Mouse (Mus musculus): ENCODE results near the gene Nrp1. TPM values are rescaled to one million over a fixed set of nuclear protein-coding genes. Genes with fewer than 3 reads are reported as not detected.

Nrp1 gene
- polyA plus RNA-seq, 1 experiment from 2014 or later, result 107 TPM

DNA sequence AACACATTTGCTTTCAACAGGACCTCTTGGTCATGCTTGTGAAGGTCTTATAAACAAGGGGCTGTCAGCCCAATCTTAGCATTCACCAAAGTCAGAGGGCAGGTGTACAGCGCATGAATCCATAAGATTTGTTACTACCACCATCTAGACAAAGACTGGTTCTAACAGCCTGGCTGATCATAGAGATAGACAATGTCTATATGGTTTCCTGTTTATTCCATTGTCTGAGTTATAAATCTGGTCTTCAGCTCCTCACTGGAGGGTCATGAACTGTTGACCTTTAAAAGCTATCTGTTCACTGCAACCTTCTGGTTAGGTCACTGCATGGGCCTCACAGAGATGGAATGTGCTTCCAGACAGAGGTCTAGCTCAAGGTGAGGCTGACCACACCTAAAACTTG is 130.9 kb downstream of the Nrp1 start:
- Histone ChIP-seq H3K9me3 (replicated peaks) (no peaks in the 10 kb centered on the region), H3K36me3 (peaks cover 24% of the 10 kb centered on the region; the same call in 1 of the 2 replicates), H3K4me2 (no peak overlapping the region), H3K9ac (replicated peaks) (no peak overlapping the region), H3K4me3 (replicated peaks) (no peak overlapping the region), H3K27ac (replicated peaks) (peak overlapping the region; percentile 41), H3K4me1 (peaks cover 23% of the 10 kb centered on the region), H3K27me3 (replicated peaks) (no peaks in the 10 kb centered on the region)
- 98% methylated on average over 1 of the region's 1 CpGs for WGBS
- no peak for ATAC-seq (ENCODE audit: low FRiP score)

DNA sequence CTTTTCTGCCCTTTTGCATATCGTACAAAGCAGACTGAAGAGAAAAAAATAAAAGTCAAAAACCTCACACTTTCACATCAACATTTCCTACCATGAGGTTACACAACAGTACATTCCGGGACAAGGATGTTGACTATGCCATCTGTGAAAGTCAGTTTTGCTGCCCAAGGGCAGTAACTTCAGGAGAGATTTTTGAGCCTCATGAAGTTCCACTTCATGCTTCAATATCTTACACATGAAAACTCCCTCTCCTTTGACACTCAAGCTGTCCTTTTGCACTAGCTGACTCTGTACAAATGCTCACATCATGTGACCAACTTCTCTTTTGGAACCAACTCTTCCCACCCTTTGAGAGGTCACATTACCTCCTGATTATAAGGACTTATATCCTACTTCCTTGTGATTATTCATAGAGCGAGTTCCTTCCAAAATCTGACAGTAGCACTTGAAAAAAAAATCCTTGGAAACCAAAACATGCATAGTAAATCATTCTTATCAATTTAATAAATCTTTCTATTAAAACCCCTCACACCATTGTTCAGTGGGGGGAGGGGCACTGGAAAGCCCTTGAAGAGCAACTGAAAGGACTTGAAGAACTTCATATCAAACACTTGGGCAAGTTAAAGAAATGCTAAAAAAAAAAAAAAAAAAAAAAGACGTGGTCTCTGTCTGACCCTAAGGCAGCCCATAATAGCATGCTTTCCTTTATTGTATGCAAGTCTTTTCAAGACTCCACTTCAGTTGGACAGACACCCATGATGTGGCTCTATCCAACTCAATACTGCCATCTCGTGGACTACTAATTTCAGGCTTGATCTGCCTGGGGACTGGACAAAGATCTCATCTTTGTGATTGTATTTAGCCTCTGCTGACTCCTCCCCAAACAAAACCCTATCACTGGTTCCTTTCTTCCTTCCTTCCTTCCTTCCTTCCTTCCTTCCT is 133.0 kb downstream of the Nrp1 start:
- WGBS, result 50% methylated on average over 5 of the region's 5 CpGs
- H3K4me3 ChIP-seq (replicated peaks), result no peak overlapping the region
- H3K27ac ChIP-seq (replicated peaks), result peak overlapping the region; percentile 28; the same call in 1 of the 2 replicates
- H3K4me2 ChIP-seq, result no peak overlapping the region
- no peaks in the 10 kb centered on the region for H3K9me3 ChIP-seq (replicated peaks)
- no peaks in the 10 kb centered on the region for H3K27me3 ChIP-seq (replicated peaks)
- peaks cover 27% of the 10 kb centered on the region for H3K36me3 ChIP-seq
- ATAC-seq (ENCODE audit: low FRiP score), result peak; percentile 74; the same call in 1 of the 2 replicates
- peaks cover 24% of the 10 kb centered on the region for H3K4me1 ChIP-seq
- H3K9ac ChIP-seq (replicated peaks), result no peak overlapping the region

DNA sequence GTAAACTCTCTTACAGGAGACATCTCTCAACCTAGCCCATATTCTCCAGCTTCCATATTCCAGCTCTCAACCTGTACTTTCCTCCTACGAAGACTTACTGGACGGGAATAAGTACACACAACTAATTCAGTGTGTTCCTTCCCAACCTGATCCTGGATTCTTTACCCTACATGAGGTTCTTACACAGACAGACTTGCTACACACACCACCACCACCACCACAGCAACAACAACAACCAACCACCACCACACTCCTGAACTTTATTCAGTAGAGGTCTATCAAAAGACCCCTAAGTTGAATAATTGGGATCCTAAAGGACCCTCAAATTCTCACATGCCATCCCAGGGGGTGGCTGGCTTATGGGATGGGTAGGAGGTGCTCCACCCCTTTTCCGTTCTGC is 135.4 kb downstream of the Nrp1 start:
- no peak overlapping the region for H3K4me2 ChIP-seq
- H3K27ac ChIP-seq (replicated peaks), result no peak overlapping the region
- H3K4me3 ChIP-seq (replicated peaks), result no peak overlapping the region
- H3K9me3 ChIP-seq (replicated peaks), result no peaks in the 10 kb centered on the region
- no peak overlapping the region for H3K9ac ChIP-seq (replicated peaks)
- 95% methylated on average over 3 of the region's 3 CpGs for WGBS
- no peak for ATAC-seq (ENCODE audit: low FRiP score)
- H3K4me1 ChIP-seq, result peaks cover 16% of the 10 kb centered on the region
- no peaks in the 10 kb centered on the region for H3K27me3 ChIP-seq (replicated peaks)
- H3K36me3 ChIP-seq, result peaks cover 30% of the 10 kb centered on the region

DNA sequence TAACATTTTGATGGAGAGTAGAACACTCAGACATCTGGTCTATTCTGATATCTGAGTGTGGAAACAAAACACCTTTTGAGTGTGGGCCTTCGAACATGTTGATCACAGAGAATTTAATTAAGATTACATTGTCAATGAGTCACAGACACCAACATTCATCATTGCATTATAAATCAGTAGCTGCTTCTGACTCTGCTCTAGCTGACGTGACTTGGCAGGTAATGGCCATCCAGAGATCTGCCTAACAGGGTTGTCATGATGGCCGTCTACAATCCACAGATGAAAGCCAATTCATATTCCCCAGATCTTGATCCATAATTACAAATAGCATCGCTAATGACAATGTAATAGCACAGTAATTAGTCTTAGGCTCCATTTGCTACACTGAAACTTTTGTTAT is 140.4 kb downstream of the Nrp1 start:
- H3K4me3 ChIP-seq (replicated peaks), result no peak overlapping the region
- H3K9ac ChIP-seq (replicated peaks), result no peak overlapping the region
- 61% methylated on average over 4 of the region's 4 CpGs for WGBS
- no peak for ATAC-seq (ENCODE audit: low FRiP score)
- H3K9me3 ChIP-seq (replicated peaks), result no peaks in the 10 kb centered on the region
- peaks cover 14% of the 10 kb centered on the region for H3K4me1 ChIP-seq
- H3K36me3 ChIP-seq, result peaks cover 37% of the 10 kb centered on the region
- no peak overlapping the region for H3K27ac ChIP-seq (replicated peaks)
- H3K27me3 ChIP-seq (replicated peaks), result no peaks in the 10 kb centered on the region
- no peak overlapping the region for H3K4me2 ChIP-seq

DNA sequence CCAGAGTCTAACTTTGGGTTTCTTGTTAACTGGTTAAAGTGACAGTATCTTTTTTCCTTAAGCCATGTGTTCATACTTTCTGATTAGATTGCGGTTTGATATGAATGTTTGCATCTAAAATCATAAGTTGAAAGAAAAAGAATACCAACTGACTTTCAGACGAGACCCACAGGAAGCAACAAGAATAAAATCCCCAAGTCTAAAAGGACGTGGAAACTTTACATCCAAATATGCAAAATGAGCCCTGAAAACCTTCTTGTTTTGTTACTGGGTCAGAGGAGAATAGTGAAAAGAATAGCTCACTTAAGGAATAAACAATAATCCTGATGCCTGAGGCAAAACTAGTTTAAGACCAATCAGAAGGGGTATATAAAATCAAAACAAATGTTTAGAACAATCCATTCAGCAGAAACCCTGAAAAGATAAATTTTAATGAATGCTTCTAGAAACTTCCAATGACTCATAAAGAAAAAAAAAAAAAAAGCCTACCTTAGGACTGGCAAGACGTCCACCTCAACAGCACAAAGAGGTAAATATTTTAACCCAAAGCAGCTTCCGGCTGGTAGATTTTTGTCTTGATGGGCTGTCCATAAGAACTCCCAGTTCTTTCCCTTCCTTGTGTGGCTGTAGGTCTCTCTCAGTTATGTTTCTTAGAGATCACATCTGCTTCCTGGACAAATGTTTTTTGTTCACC is 145.9 kb downstream of the Nrp1 start:
- Histone ChIP-seq H3K27me3 (replicated peaks) (no peaks in the 10 kb centered on the region), H3K9me3 (replicated peaks) (no peaks in the 10 kb centered on the region), H3K4me2 (no peak overlapping the region), H3K9ac (replicated peaks) (no peak overlapping the region), H3K4me3 (replicated peaks) (no peak overlapping the region), H3K4me1 (peaks cover 15% of the 10 kb centered on the region; the same call in 1 of the 2 replicates), H3K27ac (replicated peaks) (no peak overlapping the region), H3K36me3 (peaks cover 18% of the 10 kb centered on the region)
- WGBS, result 86% methylated on average over 5 of the region's 5 CpGs
- ATAC-seq (ENCODE audit: low FRiP score), result no peak

DNA sequence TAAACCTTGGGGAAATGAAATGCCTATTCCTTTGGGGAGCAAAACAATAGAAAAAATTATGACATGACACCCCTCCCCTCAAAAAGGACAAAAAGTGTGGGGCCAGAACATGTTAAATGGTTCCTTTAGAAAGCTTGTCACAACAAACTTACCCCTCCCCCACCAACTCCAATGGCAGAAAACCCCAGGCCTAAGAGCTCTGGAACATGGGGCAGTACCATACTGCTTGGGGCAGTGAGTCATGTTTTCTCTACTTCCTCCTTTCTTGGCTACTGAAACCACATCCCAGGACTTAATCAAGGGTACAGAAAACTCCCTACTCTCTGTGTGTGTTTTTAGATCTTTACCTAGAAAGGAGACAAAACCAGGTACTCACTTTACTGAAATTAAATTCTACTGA is 147.5 kb downstream of the Nrp1 start:
- Histone ChIP-seq H3K27ac (replicated peaks) (no peak overlapping the region), H3K4me2 (no peak overlapping the region), H3K4me1 (peaks cover 12% of the 10 kb centered on the region; the same call in 1 of the 2 replicates), H3K36me3 (peaks cover 16% of the 10 kb centered on the region), H3K27me3 (replicated peaks) (no peaks in the 10 kb centered on the region), H3K9me3 (replicated peaks) (no peaks in the 10 kb centered on the region), H3K4me3 (replicated peaks) (no peak overlapping the region), H3K9ac (replicated peaks) (no peak overlapping the region)
- ATAC-seq (ENCODE audit: low FRiP score), result no peak

DNA sequence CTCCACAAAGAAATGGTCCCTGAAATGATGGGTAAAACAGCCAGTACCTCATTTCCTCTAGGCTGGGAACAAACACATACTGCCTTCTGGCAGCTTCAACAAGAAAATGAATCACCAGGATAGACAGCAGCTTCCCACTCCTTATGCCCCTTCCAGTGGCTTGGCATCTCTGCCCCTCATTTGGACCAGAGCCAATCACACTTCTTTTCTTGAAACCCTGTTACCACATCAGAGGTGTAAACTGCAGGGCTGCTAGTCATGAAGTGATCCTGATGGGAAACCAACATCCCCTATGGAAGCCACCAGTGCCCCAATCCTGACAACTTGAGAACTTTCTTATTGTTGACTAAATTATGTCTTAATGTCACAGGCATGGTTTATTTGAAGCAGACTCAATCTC is 150.3 kb downstream of the Nrp1 start:
- Histone ChIP-seq H3K9ac (replicated peaks) (no peak overlapping the region), H3K9me3 (replicated peaks) (no peaks in the 10 kb centered on the region), H3K4me1 (peaks cover 3% of the 10 kb centered on the region; the same call in 1 of the 2 replicates), H3K4me2 (no peak overlapping the region), H3K27ac (replicated peaks) (no peak overlapping the region), H3K36me3 (peaks cover under 1% of the 10 kb centered on the region; the same call in 1 of the 2 replicates), H3K27me3 (replicated peaks) (no peaks in the 10 kb centered on the region), H3K4me3 (replicated peaks) (no peak overlapping the region)
- no peak for ATAC-seq (ENCODE audit: low FRiP score)

DNA sequence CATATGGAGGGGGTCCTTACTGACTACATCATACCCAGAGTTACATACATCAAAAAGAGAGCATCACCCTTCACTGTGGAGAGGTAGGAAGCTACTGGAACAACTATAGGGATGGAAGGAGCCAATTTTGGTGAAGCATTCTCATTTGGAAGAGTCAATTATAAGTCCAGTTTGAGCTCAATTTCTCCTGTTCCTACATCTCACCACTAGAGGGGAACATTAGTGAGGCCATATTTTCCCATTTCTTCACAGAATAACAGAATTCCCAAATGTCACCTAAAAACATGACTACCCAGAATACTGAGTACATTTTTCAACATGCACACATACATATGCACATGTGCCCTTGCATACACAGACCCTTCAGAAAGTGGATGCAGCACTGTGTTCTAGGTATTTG is 152.6 kb downstream of the Nrp1 start:
- H3K9ac ChIP-seq (replicated peaks), result no peak overlapping the region
- H3K27me3 ChIP-seq (replicated peaks), result no peaks in the 10 kb centered on the region
- no peaks in the 10 kb centered on the region for H3K9me3 ChIP-seq (replicated peaks)
- H3K4me1 ChIP-seq, result peaks cover 3% of the 10 kb centered on the region; the same call in 1 of the 2 replicates
- H3K4me2 ChIP-seq, result no peak overlapping the region
- no peak for ATAC-seq (ENCODE audit: low FRiP score)
- no peak overlapping the region for H3K27ac ChIP-seq (replicated peaks)
- no peaks in the 10 kb centered on the region for H3K36me3 ChIP-seq
- H3K4me3 ChIP-seq (replicated peaks), result no peak overlapping the region

DNA sequence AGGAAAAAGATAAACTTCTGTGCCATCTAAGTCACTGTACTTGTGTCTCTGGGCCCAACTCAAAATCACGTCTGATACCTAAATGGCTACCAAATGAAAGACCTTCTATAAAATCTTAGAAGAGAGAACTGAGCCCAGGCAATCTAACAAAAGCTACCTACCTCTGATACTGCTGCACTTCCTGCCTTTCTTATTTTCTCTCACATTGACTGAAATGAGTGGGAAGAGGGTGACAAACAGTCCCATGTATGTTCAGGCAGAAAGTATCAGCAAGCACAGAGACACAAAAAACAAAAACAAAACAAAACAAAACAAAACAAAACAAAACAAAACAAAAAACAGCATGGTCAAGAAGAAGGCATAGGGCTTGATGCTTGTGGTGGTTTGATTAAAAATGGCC is 153.3 kb downstream of the Nrp1 start:
- Histone ChIP-seq H3K4me3 (replicated peaks) (no peak overlapping the region), H3K27ac (replicated peaks) (no peak overlapping the region), H3K27me3 (replicated peaks) (no peaks in the 10 kb centered on the region), H3K4me2 (no peak overlapping the region), H3K9me3 (replicated peaks) (no peaks in the 10 kb centered on the region), H3K36me3 (no peaks in the 10 kb centered on the region), H3K9ac (replicated peaks) (no peak overlapping the region), H3K4me1 (peaks cover 3% of the 10 kb centered on the region; the same call in 1 of the 2 replicates)
- 95% methylated on average over 1 of the region's 1 CpGs for WGBS
- ATAC-seq (ENCODE audit: low FRiP score), result no peak

DNA sequence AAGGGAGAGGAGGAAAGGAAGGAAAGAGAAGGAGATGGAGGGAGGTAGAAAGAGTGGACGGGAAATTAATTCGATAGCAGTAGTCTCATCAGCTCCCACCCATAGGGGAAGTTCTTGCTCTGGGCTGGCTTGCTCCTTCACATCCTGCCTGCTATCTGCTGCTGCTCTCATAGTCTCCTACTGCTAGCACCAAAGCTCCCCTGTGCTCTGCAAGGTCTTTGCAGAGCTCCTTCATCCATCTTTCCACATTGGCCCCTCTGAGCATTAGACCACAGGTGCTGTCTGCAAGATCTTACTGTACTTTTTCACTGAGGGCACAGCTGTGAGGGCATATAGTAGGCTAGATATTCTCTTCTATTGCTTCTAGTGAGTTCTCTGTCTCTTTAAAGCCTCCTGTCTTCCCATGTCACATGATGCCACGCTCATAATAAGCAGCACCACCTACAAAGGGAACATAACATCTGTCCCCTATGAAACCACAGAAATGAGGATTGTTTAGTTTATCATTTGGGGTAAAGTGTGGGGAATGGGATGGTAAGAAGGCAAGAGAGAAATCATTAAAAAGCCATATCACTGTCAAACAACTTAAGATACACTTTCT is 158.5 kb downstream of the Nrp1 start:
- no peak for ATAC-seq (ENCODE audit: low FRiP score)

DNA sequence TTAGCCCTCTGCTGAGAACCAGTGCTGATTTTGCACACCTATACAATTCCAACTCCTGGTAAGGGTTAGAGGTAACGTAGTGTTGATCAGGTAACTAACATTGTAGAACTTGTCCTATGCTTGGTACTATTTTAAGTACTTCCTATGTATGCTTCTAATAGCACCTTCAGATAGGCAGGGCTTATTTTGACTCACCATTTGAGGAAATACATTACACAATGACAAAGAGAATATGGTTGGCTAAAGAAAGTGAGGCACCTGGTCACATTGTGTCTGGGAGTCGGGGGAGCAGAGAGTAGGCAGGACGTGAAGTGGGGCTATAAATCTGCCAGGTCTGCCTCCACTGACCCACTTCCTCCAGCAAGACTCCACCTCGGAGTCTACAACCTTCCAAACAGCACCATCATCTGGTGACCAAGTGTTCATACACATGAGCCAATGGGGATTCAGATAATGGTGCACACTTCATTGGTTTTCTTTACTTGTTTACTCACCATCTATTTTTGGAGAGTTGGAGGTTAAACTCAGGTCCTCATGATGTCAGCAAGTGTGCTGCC is 159.2 kb downstream of the Nrp1 start:
- H3K4me3 ChIP-seq (replicated peaks), result no peak overlapping the region
- H3K9ac ChIP-seq (replicated peaks), result no peak overlapping the region
- no peaks in the 10 kb centered on the region for H3K4me1 ChIP-seq
- H3K27ac ChIP-seq (replicated peaks), result no peak overlapping the region
- WGBS, result 48% methylated on average over 4 of the region's 4 CpGs
- no peaks in the 10 kb centered on the region for H3K9me3 ChIP-seq (replicated peaks)
- H3K4me2 ChIP-seq, result no peak overlapping the region
- H3K36me3 ChIP-seq, result no peaks in the 10 kb centered on the region
- H3K27me3 ChIP-seq (replicated peaks), result no peaks in the 10 kb centered on the region
- no peak for ATAC-seq (ENCODE audit: low FRiP score)

More for the DNA sequence above, 158.5 kb downstream of the Nrp1 start:
- H3K9ac ChIP-seq (replicated peaks), result no peak overlapping the region
- H3K27me3 ChIP-seq (replicated peaks), result no peaks in the 10 kb centered on the region
- H3K4me1 ChIP-seq, result no peaks in the 10 kb centered on the region
- no peaks in the 10 kb centered on the region for H3K36me3 ChIP-seq
- no peaks in the 10 kb centered on the region for H3K9me3 ChIP-seq (replicated peaks)
- no peak overlapping the region for H3K27ac ChIP-seq (replicated peaks)
- WGBS, result 88% methylated on average over 3 of the region's 3 CpGs
- no peak overlapping the region for H3K4me3 ChIP-seq (replicated peaks)
- H3K4me2 ChIP-seq, result no peak overlapping the region
